21 mouse cellular contexts compared by ENCODE assay signal in the genomic region with DNA sequence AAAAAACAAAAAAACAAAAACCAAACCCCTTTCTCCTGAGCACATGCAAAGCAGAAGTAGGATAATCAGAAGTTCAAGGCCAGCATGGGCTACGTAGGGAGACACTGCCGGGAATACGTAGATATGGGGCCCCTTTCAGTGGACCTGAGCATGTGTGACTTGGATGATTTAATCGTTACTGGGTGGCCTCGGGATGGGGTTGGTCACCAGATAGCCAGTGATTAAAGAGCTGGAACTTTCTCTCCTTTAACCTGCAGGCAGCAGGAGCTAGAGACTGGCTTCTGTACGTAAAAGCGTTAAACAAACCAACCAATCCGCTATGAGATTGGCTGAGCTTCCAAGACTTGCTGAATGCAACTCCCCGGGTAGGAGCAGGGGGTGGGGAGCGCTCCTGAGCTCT.
"Had no signal": no experiment of that assay in that cellular context is flagged by ENCODE, and none has a peak within 500 bp of the region (broad histone marks: within the 10 kb centered on the region; RNA-seq: fewer than 3 reads in every experiment).

No protein-coding gene starts in this region.

- ATAC-seq: liver, postnatal 0 days; lung, postnatal 0 days; midbrain, embryonic 15.5 days had no signal

- H3K9me3 ChIP-seq: kidney, embryonic 15.5 days; limb, embryonic 12.5 days; limb, embryonic 15.5 days; midbrain, embryonic 15.5 days; neural tube, embryonic 13.5 days had no signal

- H3K27me3 ChIP-seq: kidney, embryonic 15.5 days; limb, embryonic 12.5 days; limb, embryonic 15.5 days; midbrain, embryonic 15.5 days; neural tube, embryonic 13.5 days had no signal

- H3K36me3 ChIP-seq: kidney, embryonic 15.5 days; limb, embryonic 12.5 days; limb, embryonic 15.5 days; midbrain, embryonic 15.5 days; neural tube, embryonic 13.5 days had no signal

- H3K4me2 ChIP-seq: kidney, embryonic 15.5 days; limb, embryonic 12.5 days; limb, embryonic 15.5 days; liver, embryonic 11.5 days; lung, embryonic 14.5 days; midbrain, embryonic 15.5 days; neural tube, embryonic 13.5 days had no signal

- H3K9ac ChIP-seq: kidney, embryonic 15.5 days; limb, embryonic 12.5 days; limb, embryonic 15.5 days; liver, embryonic 14.5 days; liver, postnatal 0 days; lung, embryonic 14.5 days; midbrain, embryonic 15.5 days; neural tube, embryonic 13.5 days had no signal

- DNase-seq: kidney, adult 2 months; kidney, postnatal 10 days; kidney, postnatal 4 days; left cerebral cortex, postnatal 4 days; liver, postnatal 0 days; lung, embryonic 14.5 days; retina, postnatal 1 day; thymus, adult 2 months; thymus, postnatal 14 days; thymus, postnatal 4 days had no signal

- H3K4me3 ChIP-seq: kidney, embryonic 15.5 days; limb, embryonic 12.5 days; limb, embryonic 15.5 days; midbrain, embryonic 15.5 days; myocyte; neural tube, embryonic 13.5 days had no signal

- H3K27ac ChIP-seq: kidney, embryonic 15.5 days; limb, embryonic 12.5 days; limb, embryonic 15.5 days; liver, embryonic 14.5 days; macrophage; midbrain, embryonic 15.5 days; neural tube, embryonic 13.5 days; stomach, postnatal 0 days had no signal

- H3K4me1 ChIP-seq: limb, embryonic 15.5 days; midbrain, embryonic 15.5 days; neural tube, embryonic 13.5 days had no signal
